Mouse (Mus musculus) cerebellum, adult 2 months (tissue): ENCODE results near the gene Pitx2. TPM values are rescaled to one million over a fixed set of nuclear protein-coding genes. Genes with fewer than 3 reads are reported as not detected.

ENCODE experiments used
- DNase-seq, 2 experiments: peaks; one replicate each; pipeline ENCODE4 v3.0.0; 2021
- H3K27ac ChIP-seq: fragments of 200-500 bp; 2 replicates; pipeline ENCODE4 v1.5.1; 2012; ENCODE audit warnings: low read length, control low read depth, inconsistent platforms; ENCODE audit not compliant: insufficient read depth
- H3K27me3 ChIP-seq: fragments of 200-500 bp; 2 replicates; pipeline ENCODE4 v1.6.1; 2012; ENCODE audit warnings: inconsistent platforms, mild to moderate bottlenecking, low read length, moderate library complexity; ENCODE audit not compliant: control insufficient read depth, insufficient read depth
- H3K4me1 ChIP-seq: fragments of 200-500 bp; 2 replicates; pipeline ENCODE4 v1.6.1; 2011; ENCODE audit warnings: low read length; ENCODE audit not compliant: control insufficient read depth, insufficient read depth
- H3K4me3 ChIP-seq: fragments of 200-500 bp; replicated peaks from 2 replicates; pipeline ENCODE3; 2011; ENCODE audit warnings: mild to moderate bottlenecking, low read depth, low read length, control low read depth; ENCODE audit not compliant: insufficient read depth
- CTCF ChIP-seq: fragments of 200-500 bp; IDR thresholded peaks from 2 replicates; pipeline ENCODE4 v1.5.1; 2011; ENCODE audit warnings: low read depth, mild to moderate bottlenecking, control low read depth, low read length, moderate library complexity, borderline replicate concordance; ENCODE audit not compliant: insufficient read depth
- POLR2A ChIP-seq: fragments of 200-500 bp; IDR thresholded peaks from 2 replicates; pipeline ENCODE4 v1.6.1; 2011; ENCODE audit warnings: low read length, control low read depth, borderline replicate concordance; ENCODE audit not compliant: insufficient read depth
- WGBS: fragments of 180-500 bp; shearing (Covaris S2); methylation state at CpG from one replicate; pipeline ENCODE4 v1.1.7; 2018; 5-methylcytosine and 5-hydroxymethylcytosine counted together
- polyA plus RNA-seq: library from polyadenylated mRNA; depleted of rRNA; stranded (reverse); fragments of >200 nt; gene quantifications from 2 replicates; pipeline ENCODE4 v1.2.3, GENCODE M21; 2012

The Pitx2 gene
- polyA plus RNA-seq, 1 experiment = 0.25 TPM

DNA sequence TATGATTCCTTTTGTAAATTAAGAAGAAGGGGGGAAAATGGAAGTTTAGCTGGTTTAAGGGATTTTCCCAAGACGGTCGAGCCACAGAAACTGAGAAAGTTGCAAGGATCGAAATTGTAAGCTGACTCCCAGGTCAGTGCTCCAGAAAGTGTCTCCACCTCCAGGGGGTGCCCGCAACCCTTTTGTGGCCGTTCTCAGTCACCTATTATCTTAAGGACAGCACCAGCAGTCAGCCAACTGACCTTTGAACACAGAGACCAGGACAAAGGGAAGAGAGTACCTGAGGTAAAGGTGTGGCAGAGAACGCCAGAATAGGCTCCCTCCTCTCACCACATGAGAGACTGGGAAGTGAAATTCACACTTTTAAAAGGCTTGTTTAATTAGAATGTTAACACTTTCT is 33.0 kb upstream of the Pitx2 start:
- no peak for TF ChIP-seq POLR2A
- TF ChIP-seq CTCF = no peak
- no peak overlapping the region for H3K27ac ChIP-seq
- H3K27me3 ChIP-seq = no peaks in the 10 kb centered on the region; the same call in 1 of the 2 replicates
- H3K4me3 ChIP-seq = no peak overlapping the region
- H3K4me1 ChIP-seq = no peaks in the 10 kb centered on the region
- DNase-seq = no peak
- 19% methylated on average over 6 of the region's 6 CpGs for WGBS

- TF ChIP-seq POLR2A (no peak), CTCF (no peak)
- Histone ChIP-seq H3K4me1 (no peaks in the 10 kb centered on the region), H3K27ac (no peak overlapping the region), H3K27me3 (no peaks in the 10 kb centered on the region; the same call in 1 of the 2 replicates), H3K4me3 (no peak overlapping the region)
- no peak for DNase-seq
- 82% methylated on average over 7 of the region's 7 CpGs for WGBS
These were observed 29.3 kb upstream of the Pitx2 start for GRCm38 (mm10) chr3:129170416-129170815.

GRCm38 (mm10) chr3:129171789-129172188 is 27.9 kb upstream of the Pitx2 start:
- Histone ChIP-seq H3K27me3 (no peaks in the 10 kb centered on the region; the same call in 1 of the 2 replicates), H3K27ac (no peak overlapping the region), H3K4me3 (no peak overlapping the region), H3K4me1 (no peaks in the 10 kb centered on the region)
- WGBS = 90% methylated on average over 4 of the region's 4 CpGs
- no peak for DNase-seq
- TF ChIP-seq POLR2A = no peak
- no peak for TF ChIP-seq CTCF

DNA sequence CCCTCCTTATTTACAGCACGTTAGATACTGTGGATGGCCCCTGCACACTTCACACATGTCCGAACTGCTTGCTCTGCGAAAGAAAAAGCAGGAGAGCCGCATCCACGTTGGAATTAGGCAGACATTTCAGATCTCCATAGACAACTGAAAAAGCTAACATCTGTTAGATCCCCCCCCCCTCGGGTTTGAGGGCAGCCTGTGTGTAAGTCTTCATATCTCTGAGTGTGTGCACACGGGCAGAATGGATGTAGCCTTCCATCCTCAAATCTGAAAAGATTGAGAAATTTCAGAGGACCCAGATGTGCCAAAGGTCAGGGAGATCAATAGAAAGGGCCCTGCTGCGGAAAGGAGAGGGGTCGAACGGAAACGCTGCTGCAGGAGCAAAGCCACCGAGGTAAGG is 5.2 kb upstream of the Pitx2 start:
- DNase-seq = no peak
- TF ChIP-seq POLR2A = no peak
- no peak for TF ChIP-seq CTCF
- 8% methylated on average over 12 of the region's 12 CpGs for WGBS
- Histone ChIP-seq H3K4me1 (no peaks in the 10 kb centered on the region), H3K4me3 (no peak overlapping the region), H3K27me3 (peaks cover 3% of the 10 kb centered on the region; the same call in 1 of the 2 replicates), H3K27ac (no peak overlapping the region)

DNA sequence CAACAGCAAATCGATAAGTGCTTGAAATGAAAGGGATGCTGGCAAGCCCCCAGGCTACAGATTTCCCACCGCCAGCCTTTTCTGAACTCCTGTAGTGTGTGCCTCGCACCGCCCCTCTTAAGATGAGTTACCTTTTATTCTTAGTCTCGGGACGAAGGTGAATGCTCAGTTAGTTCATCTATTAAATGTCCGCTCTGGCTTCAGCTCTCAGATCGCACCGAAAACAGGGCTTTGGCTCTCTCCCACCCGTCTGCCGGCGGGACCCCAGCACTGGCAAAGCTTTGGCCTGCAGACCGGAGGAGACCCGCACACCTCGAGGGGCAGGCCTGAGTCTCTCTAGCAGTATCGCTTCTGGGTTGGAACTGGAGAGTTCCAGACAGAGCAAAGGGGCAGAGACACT is 4.6 kb upstream of the Pitx2 start:
- H3K27me3 ChIP-seq = peaks cover 3% of the 10 kb centered on the region; the same call in 1 of the 2 replicates
- TF ChIP-seq POLR2A = no peak
- no peak for TF ChIP-seq CTCF
- H3K4me1 ChIP-seq = no peaks in the 10 kb centered on the region
- no peak for DNase-seq
- WGBS = 3% methylated on average over 16 of the region's 16 CpGs
- H3K4me3 ChIP-seq = no peak overlapping the region
- H3K27ac ChIP-seq = no peak overlapping the region

DNA sequence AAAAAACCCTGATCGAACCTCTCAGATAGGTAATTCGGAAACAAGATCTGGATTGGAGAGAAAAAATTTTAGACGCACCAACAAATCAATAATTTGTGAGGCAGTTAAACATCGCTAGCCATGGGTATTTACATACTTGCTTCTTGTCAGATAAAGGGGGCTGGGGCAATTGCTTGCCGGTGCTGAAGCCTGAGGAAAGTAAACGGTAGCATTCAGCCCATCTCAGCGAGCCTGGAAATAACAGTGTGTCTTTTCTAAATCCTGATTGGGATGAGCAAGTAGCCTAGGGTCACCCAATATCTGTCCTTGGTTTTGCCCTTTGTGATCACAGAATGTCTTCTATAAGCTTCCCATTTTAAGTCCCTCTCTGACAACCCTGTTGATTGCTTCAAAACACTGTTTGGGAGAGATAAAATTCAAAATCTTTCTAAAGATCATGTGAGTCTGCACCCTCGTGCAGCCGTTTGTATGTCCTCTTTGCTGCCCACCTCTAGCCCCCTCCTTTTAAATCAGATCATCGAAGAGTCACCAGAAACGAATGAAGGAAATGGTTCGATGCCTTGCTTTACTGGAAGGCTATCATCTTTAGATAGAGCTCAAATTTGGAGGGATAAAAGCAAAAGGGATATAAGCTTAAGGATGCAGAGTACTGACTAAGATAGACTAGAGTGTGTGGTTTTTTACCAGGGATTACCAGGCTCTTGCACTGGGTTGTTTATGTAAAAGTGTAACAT is 3.7 kb upstream of the Pitx2 start:
- no peak for DNase-seq
- no peak overlapping the region for H3K27ac ChIP-seq
- H3K4me3 ChIP-seq = no peak overlapping the region
- H3K27me3 ChIP-seq = peaks cover 9% of the 10 kb centered on the region; the same call in 1 of the 2 replicates
- TF ChIP-seq CTCF (no peak), POLR2A (no peak)
- H3K4me1 ChIP-seq = no peaks in the 10 kb centered on the region
- WGBS = 4% methylated on average over 12 of the region's 12 CpGs

- TF ChIP-seq POLR2A = no peak
- TF ChIP-seq CTCF = no peak
- WGBS = 7% methylated on average over 10 of the region's 10 CpGs
- peaks cover 12% of the 10 kb centered on the region; the same call in 1 of the 2 replicates for H3K27me3 ChIP-seq
- H3K4me3 ChIP-seq = no peak overlapping the region
- H3K4me1 ChIP-seq = no peaks in the 10 kb centered on the region
- H3K27ac ChIP-seq = no peak overlapping the region
- no peak for DNase-seq
These were observed 3.1 kb upstream of the Pitx2 start for GRCm38 (mm10) chr3:129196550-129196919.

GRCm38 (mm10) chr3:129197035-129197434 is 2.6 kb upstream of the Pitx2 start:
- no peak for DNase-seq
- WGBS = 2% methylated on average over 13 of the region's 13 CpGs
- H3K27ac ChIP-seq = no peak overlapping the region
- no peak for TF ChIP-seq POLR2A
- no peak for TF ChIP-seq CTCF
- no peak overlapping the region for H3K4me3 ChIP-seq
- H3K4me1 ChIP-seq = no peaks in the 10 kb centered on the region
- H3K27me3 ChIP-seq = peaks cover 13% of the 10 kb centered on the region; the same call in 1 of the 2 replicates
